Mouse (Mus musculus) embryonic facial prominence, embryonic 14.5 days (tissue): ENCODE results near the gene 4930451I11Rik. TPM values are rescaled to one million over a fixed set of nuclear protein-coding genes. Genes with fewer than 3 reads are reported as not detected.
A peak's percentile ranks its signal among the peaks of the same experiment; 100 is the strongest.

ENCODE experiments used
- ATAC-seq: fragments of 200-750 bp; cut with Nextera tagmentation; 2 replicates; pipeline ENCODE4 v1.8.0; 2017; ENCODE audit warnings: low read depth, moderate number of reproducible peaks, moderate TSS enrichment
- DNase-seq: peaks from one replicate; pipeline ENCODE4 v3.0.0-alpha.2; 2015; ENCODE audit warnings: low spot score
- H3K27ac ChIP-seq: fragments of 300-500 bp; sonication (generic); replicated peaks from 2 replicates; pipeline ENCODE4 v1.5.1; 2014; ENCODE audit warnings: low read depth, mild to moderate bottlenecking, low read length, moderate library complexity
- H3K27me3 ChIP-seq: fragments of 300-500 bp; sonication (generic); replicated peaks from 2 replicates; pipeline ENCODE4 v1.6.1; 2014; ENCODE audit warnings: low read length; ENCODE audit not compliant: control insufficient read depth, insufficient read depth
- H3K36me3 ChIP-seq: fragments of 300-500 bp; sonication (generic); 2 replicates; pipeline ENCODE4 v1.6.1; 2014; ENCODE audit warnings: low read length, mixed read lengths; ENCODE audit not compliant: control insufficient read depth, insufficient read depth
- H3K4me1 ChIP-seq: fragments of 300-500 bp; sonication (generic); 2 replicates; pipeline ENCODE4 v1.6.1; 2014; ENCODE audit warnings: antibody characterized with exemption, low read length; ENCODE audit not compliant: control insufficient read depth, insufficient read depth
- H3K4me2 ChIP-seq: fragments of 300-500 bp; sonication (generic); 2 replicates; pipeline ENCODE4 v1.6.1; 2014; ENCODE audit warnings: low read depth, mild to moderate bottlenecking, low read length, moderate library complexity, mixed read lengths
- H3K4me3 ChIP-seq: fragments of 300-500 bp; sonication (generic); 2 replicates; pipeline ENCODE4 v1.5.1; 2014; ENCODE audit warnings: low read depth, mild to moderate bottlenecking, low read length
- H3K9ac ChIP-seq: fragments of 300-500 bp; sonication (generic); 2 replicates; pipeline ENCODE4 v1.6.1; 2014; ENCODE audit warnings: low read depth, mild to moderate bottlenecking, low read length, moderate library complexity, mixed read lengths
- H3K9me3 ChIP-seq: fragments of 300-500 bp; sonication (generic); 2 replicates; pipeline ENCODE4 v1.6.1; 2016; ENCODE audit warnings: low read length; ENCODE audit not compliant: control insufficient read depth
- WGBS: fragments of 180-500 bp; shearing (Covaris S2); extraction: QIAGEN DNeasy Blood & Tissue Kit; methylation state at CpG from one replicate; pipeline ENCODE4 v1.1.7; 2014; 5-methylcytosine and 5-hydroxymethylcytosine counted together
- polyA plus RNA-seq: library from polyadenylated mRNA; unstranded; fragments of >200 nt; fragmentation: Nextera tagmentation; extraction: Ambion mirVana; gene quantifications from 2 replicates; pipeline ENCODE4 v1.2.1, GENCODE M21; 2014

4930451I11Rik gene
- polyA plus RNA-seq, 1 experiment from 2014 or later, result not detected

- Histone ChIP-seq H3K4me1 (peaks cover 7% of the 10 kb centered on the region; the same call in 1 of the 2 replicates), H3K27me3 (peaks cover 32% of the 10 kb centered on the region), H3K4me2 (peak overlapping the region; percentile 99), H3K9me3 (no peaks in the 10 kb centered on the region), H3K9ac (peak overlapping the region; percentile 62; the same call in 1 of the 2 replicates), H3K36me3 (peaks cover 23% of the 10 kb centered on the region), H3K27ac (no peak overlapping the region), H3K4me3 (peak overlapping the region; percentile 57)
- DNase-seq (no peak), ATAC-seq (no peak)
- WGBS, result 13% methylated on average over 10 of the region's 10 CpGs
Measured at GRCm38 (mm10) chr7:126848794-126849193, 17.4 kb upstream of the 4930451I11Rik start.

GRCm38 (mm10) chr7:126847421-126848398 is 16.3 kb upstream of the 4930451I11Rik start:
- peaks cover 32% of the 10 kb centered on the region for H3K27me3 ChIP-seq
- 1% methylated on average over 30 of the region's 74 CpGs for WGBS
- peak overlapping the region; percentile 62 for H3K9ac ChIP-seq
- no peak overlapping the region for H3K27ac ChIP-seq
- H3K9me3 ChIP-seq, result no peaks in the 10 kb centered on the region
- DNase-seq (peak; percentile 54), ATAC-seq (peak; percentile 66)
- H3K4me3 ChIP-seq, result peak overlapping the region; percentile 57
- peaks cover 7% of the 10 kb centered on the region; the same call in 1 of the 2 replicates for H3K4me1 ChIP-seq
- H3K4me2 ChIP-seq, result peak overlapping the region; percentile 99
- peaks cover 12% of the 10 kb centered on the region for H3K36me3 ChIP-seq

GRCm38 (mm10) chr7:126847116-126847420 is 15.6 kb upstream of the 4930451I11Rik start, which contains the start of gene Doc2a:
TSS of gene Doc2a (plus strand) at chr7:126847416.
- Histone ChIP-seq H3K27me3 (peaks cover 32% of the 10 kb centered on the region), H3K9me3 (no peaks in the 10 kb centered on the region), H3K36me3 (peaks cover 6% of the 10 kb centered on the region), H3K4me3 (peak within 1 kb of the TSS; percentile 57), H3K4me1 (peaks cover 7% of the 10 kb centered on the region; the same call in 1 of the 2 replicates), H3K27ac (no peak within 1 kb of the TSS), H3K9ac (peak within 1 kb of the TSS; percentile 62), H3K4me2 (peak within 1 kb of the TSS; percentile 99)
- 29% methylated on average over 4 of the region's 4 CpGs for WGBS
- DNase-seq (no peak), ATAC-seq (no peak)

- Histone ChIP-seq H3K36me3 (no peaks in the 10 kb centered on the region), H3K4me3 (no peak overlapping the region), H3K4me1 (peaks cover 7% of the 10 kb centered on the region; the same call in 1 of the 2 replicates), H3K27me3 (peaks cover 32% of the 10 kb centered on the region), H3K9ac (no peak overlapping the region), H3K27ac (no peak overlapping the region), H3K9me3 (no peaks in the 10 kb centered on the region), H3K4me2 (no peak overlapping the region)
- ATAC-seq (no peak), DNase-seq (no peak)
- 80% methylated on average over 2 of the region's 2 CpGs for WGBS
Measured at GRCm38 (mm10) chr7:126845516-126845915, 14.1 kb upstream of the 4930451I11Rik start.

GRCm38 (mm10) chr7:126843276-126843675 is 11.8 kb upstream of the 4930451I11Rik start:
- H3K27me3 ChIP-seq, result peaks cover 15% of the 10 kb centered on the region
- WGBS, result 78% methylated on average over 9 of the region's 9 CpGs
- peaks cover 3% of the 10 kb centered on the region; the same call in 1 of the 2 replicates for H3K4me1 ChIP-seq
- H3K4me3 ChIP-seq, result no peak overlapping the region
- H3K9ac ChIP-seq, result no peak overlapping the region
- no peaks in the 10 kb centered on the region for H3K36me3 ChIP-seq
- no peak overlapping the region for H3K4me2 ChIP-seq
- no peaks in the 10 kb centered on the region for H3K9me3 ChIP-seq
- no peak for DNase-seq
- no peak for ATAC-seq
- H3K27ac ChIP-seq, result no peak overlapping the region

- DNase-seq (no peak), ATAC-seq (no peak)
- Histone ChIP-seq H3K27me3 (no peaks in the 10 kb centered on the region), H3K4me3 (no peak overlapping the region), H3K4me1 (no peaks in the 10 kb centered on the region), H3K9ac (no peak overlapping the region), H3K4me2 (no peak overlapping the region), H3K9me3 (no peaks in the 10 kb centered on the region), H3K27ac (no peak overlapping the region), H3K36me3 (no peaks in the 10 kb centered on the region)
- 100% methylated on average over 1 of the region's 1 CpGs for WGBS
Measured at GRCm38 (mm10) chr7:126833294-126833693, 1.9 kb upstream of the 4930451I11Rik start.

DNA sequence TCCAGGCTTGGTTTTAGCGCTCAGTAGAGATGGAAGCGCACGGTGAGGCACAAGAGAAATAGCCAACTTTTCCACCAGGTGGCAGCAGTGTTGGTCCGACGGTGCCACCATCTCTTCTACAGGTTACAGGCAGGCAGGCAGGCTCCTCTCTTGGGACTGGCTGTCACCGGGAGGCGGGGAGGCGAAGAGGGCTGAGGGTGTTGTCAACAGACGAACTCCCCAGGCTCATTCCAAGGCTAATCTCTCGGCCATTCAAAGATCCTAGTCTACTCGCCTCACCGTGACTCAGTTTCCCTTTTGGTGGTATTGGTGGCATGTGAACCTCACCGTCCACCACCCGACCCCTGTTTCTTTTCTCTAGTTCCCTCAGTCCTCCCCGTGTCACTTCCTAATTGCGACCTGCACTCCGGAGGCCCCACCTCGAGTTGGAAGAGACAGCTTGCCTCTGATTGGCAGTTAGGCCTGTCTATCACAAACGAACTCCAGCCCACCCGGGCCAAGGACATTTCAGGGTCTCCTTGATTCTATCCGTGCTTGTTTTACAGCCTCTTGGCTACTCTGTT is 678 bp upstream of the 4930451I11Rik start:
- ATAC-seq (peak; percentile 93), DNase-seq (peak; percentile 84)
- Histone ChIP-seq H3K27me3 (no peaks in the 10 kb centered on the region), H3K36me3 (no peaks in the 10 kb centered on the region), H3K4me1 (no peaks in the 10 kb centered on the region), H3K27ac (no peak overlapping the region), H3K9me3 (no peaks in the 10 kb centered on the region), H3K4me2 (peak overlapping the region; percentile 53), H3K4me3 (peak overlapping the region; percentile 29), H3K9ac (no peak overlapping the region)
- 1% methylated on average over 21 of the region's 21 CpGs for WGBS

- H3K4me3 ChIP-seq, result no peak overlapping the region
- peaks cover 26% of the 10 kb centered on the region for H3K27me3 ChIP-seq
- no peak overlapping the region for H3K9ac ChIP-seq
- no peak overlapping the region for H3K27ac ChIP-seq
- no peaks in the 10 kb centered on the region for H3K4me1 ChIP-seq
- DNase-seq (no peak), ATAC-seq (no peak)
- no peak overlapping the region for H3K4me2 ChIP-seq
- H3K36me3 ChIP-seq, result no peaks in the 10 kb centered on the region
- 73% methylated on average over 5 of the region's 5 CpGs for WGBS
- no peaks in the 10 kb centered on the region for H3K9me3 ChIP-seq
Measured at GRCm38 (mm10) chr7:126825952-126826351, 5.5 kb downstream of the 4930451I11Rik start.
